Mouse (Mus musculus) spleen, adult 2 months (tissue): ENCODE data around the gene Ndufv2.

Experiments
- CTCF ChIP-seq: fragments of 200-500 bp; IDR thresholded peaks from 2 replicates; pipeline ENCODE4 v1.5.1; 2011; ENCODE audit warnings: mild to moderate bottlenecking, inconsistent platforms; ENCODE audit not compliant: insufficient read depth, insufficient read length, insufficient replicate concordance; ENCODE audit errors: extremely low read depth
- POLR2A ChIP-seq: fragments of 200-500 bp; IDR thresholded peaks from 2 replicates; pipeline ENCODE4 v1.6.1; 2011; ENCODE audit warnings: low read depth, low read length, inconsistent platforms

DNA sequence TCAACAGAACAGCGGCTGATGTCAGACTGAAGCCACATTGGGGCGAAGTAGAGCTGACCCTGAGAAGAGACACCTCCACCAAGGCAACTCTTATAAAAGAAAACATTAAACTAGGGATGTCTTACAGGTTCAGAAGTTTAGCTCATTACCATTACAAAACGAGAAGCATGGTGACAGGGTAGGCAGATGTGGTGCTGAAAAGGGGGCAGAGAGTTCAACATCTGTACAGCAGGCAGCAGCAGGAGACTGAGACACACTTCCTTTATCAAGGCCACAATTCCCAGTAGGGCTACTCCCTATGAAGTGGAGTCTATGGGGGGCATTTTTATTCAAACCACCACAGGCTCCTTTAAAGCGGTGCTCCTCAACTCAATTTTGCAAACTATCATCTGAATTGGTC is 6.8 kb upstream of the Ndufv2 start:
- TF ChIP-seq CTCF (no peak), POLR2A (no peak)
